Mouse (Mus musculus) cerebellum, adult 9-11 months (tissue): ENCODE measurements around the gene Olfr1532-ps1.
"Not testable (repeated sequence)": the region's sequence is repeated elsewhere in the genome, so short reads cannot be mapped to it uniquely, and the experiment has no call there.

ENCODE experiments used
- DNase-seq: peaks from one replicate; pipeline ENCODE4 v3.0.0; 2022

Gene Olfr1532-ps1

DNA sequence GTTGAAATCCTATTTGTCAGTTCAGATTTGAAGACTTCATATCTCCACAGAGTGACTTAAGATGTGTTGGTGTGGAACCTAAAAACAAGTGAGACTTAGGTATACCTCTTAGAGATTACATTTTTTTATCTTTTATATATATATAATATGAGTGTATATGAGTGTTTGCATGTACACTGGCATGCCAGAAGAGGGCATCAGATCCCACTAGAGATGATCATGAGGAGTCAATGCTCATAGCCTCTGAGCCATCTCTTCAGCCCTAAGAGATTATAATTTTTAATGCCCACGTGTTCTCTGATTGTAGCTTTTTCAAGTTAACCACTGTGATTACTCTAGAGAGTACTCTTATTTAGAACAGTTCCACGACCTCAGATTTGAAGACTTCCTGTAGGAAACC lies at the start of gene Olfr1532-ps1:
Olfr1532-ps1 (plus strand) TSS at position 326 of the 400 bp plus-strand sequence.
- no peak for DNase-seq

DNA sequence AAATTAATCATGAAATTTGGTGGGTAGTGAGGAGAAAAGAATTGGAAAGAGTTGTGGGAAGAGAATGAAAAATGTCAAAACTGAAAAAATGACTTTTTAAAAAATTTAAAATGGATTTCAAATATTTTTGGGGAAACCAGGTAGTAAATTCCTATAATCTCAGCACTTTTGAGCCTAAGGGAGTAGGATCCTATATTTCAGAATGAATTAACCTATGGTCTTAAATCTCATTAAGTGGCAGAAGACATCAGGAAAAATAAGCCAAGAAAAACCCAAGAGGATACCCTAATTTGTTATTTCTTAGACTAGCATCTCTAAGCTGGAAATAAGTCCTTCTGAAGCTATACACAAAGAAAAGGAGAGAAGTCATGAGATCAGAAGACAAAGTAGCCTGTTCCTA lies 44.9 kb upstream of the Olfr1532-ps1 start, which contains the start of gene Olfr704:
Olfr704 (plus strand) TSS at position 301 of the 400 bp plus-strand sequence.
- no peak for DNase-seq

DNA sequence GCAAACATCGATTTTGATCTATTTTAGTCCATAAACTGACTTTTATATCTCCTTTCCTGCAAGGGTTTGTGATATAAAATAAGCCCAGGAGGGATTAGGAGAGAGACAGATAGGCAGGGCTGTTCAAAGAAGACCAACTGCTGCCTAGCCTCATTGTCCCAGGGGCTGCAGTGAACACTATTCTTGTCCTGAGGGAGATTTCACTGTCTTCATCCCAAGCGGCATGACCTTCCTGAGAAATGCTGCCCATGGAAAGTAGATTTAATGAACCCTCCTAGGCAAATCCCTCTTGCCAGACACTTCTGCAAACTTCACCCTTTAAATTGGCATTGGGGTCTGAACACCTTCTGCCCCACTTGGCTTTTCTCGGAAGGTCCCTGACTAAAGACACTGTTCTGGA lies 31.0 kb upstream of the Olfr1532-ps1 start, which contains the start of gene Olfr705:
Olfr705 (minus strand) TSS at position 101 of the 400 bp plus-strand sequence.
- no peak for DNase-seq

- DNase-seq: no peak
Measured at GRCm38 (mm10) chr7:106888062-106888461, 19.7 kb upstream of the Olfr1532-ps1 start, which contains the start of gene Olfr706. Gene Olfr706 (minus strand): TSS chr7:106888162.

DNA sequence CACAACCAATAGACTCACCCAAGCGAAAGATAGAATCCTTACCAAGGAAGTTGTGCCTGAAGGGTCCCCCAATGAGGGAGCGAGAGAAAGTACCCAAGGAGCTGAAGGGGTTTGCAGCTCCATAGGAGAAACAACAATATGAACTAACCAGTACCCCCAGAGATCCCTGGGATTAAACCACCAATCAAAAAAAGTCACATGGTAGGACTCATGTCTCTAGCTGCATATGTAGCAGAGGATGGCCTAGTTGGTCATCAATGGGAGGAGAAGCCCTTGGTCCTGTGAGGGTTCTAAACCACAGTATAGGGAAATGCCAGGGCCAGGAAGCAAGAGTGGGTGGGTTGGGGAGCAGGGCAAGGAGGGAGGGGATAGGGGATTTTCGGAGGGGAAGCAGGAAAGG lies 6.7 kb upstream of the Olfr1532-ps1 start, which contains the start of gene Olfr707:
Olfr707 (minus strand) TSS at position 101 of the 400 bp plus-strand sequence.
- DNase-seq: not testable (repeated sequence)

DNA sequence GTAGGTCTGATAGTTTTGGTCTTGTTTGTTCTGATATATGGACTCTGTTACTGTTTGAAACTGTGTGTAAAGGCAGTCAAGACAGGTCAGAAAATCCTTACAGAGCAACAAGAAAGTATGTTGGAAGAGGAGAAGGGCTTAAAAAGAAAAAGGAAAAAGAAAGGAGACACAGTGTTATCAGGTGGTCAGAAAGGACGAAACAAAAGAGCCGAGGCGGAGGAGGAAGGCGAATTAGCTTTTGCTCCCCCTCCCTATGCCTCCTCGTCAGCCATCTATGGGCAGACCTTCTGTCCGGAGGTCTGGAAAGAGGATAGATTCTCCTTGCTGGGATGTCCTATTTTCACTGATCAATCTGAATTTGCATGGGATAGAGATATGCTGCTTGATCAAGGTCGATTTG lies 13.2 kb downstream of the Olfr1532-ps1 start:
- not testable (repeated sequence) for DNase-seq

GRCm38 (mm10) chr7:106932119-106932518 lies 24.3 kb downstream of the Olfr1532-ps1 start, which contains the start of gene Olfr709-ps1:
Gene Olfr709-ps1 (minus strand): TSS chr7:106932219.
- no peak for DNase-seq

DNA sequence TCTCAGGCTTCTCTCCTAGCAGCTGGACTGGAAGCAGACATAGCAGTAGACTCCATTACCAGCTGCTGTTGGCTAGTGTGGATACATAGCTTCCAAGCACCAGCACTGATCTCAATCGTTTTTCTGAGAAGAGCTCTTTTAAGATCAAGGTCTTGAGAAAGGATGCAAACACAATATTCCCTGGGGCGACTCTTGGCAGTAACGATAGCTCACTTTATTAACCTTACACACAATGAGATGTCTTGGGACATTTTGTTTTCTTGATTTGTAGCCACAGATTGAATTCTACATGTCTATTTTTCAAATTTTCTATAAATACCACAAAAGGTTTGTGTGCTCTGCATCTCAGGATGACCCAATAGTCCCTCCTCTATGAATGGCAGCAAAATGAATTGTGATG lies 40.4 kb downstream of the Olfr1532-ps1 start, which contains the start of gene Olfr710:
Olfr710 (minus strand) TSS at position 101 of the 400 bp plus-strand sequence.
- DNase-seq: no peak

DNA sequence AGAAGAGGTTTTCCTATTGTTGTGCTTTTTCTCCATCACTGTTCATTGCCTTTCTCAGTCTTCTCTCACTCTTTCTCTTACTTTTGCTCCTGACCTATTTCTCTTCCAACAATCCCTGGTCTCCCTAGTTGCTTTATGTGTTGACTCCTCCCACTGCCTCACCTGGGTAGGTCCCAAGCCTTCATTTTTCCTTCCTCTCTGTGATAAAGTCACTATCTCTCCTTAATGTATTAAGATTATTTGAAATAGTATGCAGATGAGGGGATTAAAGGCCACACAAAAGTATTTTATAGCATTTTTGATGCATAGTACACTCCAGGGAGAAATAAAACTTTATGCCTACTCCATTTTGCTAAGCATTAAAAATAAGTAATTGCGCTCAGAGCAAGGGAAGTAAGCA lies 56.0 kb downstream of the Olfr1532-ps1 start, which contains the start of gene Olfr6:
Olfr6 (minus strand) TSS at position 101 of the 400 bp plus-strand sequence.
- DNase-seq: no peak
